Mouse (Mus musculus) neural tube, embryonic 10.5 days (tissue): Measurements from ENCODE around the gene Dync1li2.
A peak's percentile ranks its signal among the peaks of the same experiment; 100 is the strongest.

ENCODE experiments used
- DNase-seq: peaks from one replicate; pipeline ENCODE4 v3.0.0-alpha.2; 2017; ENCODE audit warnings: low spot score; ENCODE audit errors: extremely low spot score

Dync1li2 gene

GRCm38 (mm10) chr8:104383296-104383695, 59.6 kb downstream of the Dync1li2 start:
- DNase-seq: no peak

DNA sequence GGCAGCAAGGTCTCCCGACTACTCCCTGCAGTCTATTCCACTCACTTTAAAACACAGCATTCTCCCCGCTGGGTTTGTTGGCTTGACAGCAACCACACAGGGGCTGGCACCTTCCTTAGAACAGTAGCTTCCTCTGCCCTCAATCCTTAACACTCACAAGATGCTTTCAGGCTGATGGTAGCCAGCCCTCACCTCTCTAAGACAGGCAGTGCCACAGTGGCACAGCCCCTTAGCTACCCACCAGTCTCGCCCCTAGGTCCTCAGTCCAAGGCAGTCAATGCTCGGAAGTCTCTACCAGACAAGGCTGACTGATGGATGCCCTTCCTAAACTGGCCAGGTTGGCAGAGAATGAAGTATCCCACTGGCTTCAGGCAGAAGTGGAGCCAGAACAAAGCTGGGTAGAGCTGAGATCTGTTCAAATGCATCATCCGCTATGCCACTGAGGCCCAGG, 61.9 kb downstream of the Dync1li2 start:
- DNase-seq: no peak

DNA sequence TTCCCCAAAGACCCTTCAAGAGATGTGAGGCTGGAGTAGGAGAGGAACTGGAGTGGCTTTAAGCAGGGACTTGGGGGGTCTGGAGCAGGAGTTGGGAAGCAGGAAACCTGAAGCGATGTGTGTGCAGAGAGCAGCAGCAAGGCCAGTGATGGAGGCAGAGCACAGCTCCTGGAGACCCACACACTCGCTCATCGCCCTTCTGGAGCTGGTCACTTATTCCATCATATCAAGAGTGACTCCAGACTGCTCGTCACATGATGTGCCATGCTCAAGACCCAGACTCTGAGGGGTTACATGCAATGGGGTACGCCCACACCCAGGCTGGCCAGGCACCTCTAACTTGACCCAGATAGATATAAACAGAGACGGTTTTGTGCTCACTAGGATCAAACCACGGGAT, 62.6 kb downstream of the Dync1li2 start:
- DNase-seq: no peak

- peak; percentile 53 for DNase-seq
Observed at GRCm38 (mm10) chr8:104379301-104379836, 63.5 kb downstream of the Dync1li2 start.

DNA sequence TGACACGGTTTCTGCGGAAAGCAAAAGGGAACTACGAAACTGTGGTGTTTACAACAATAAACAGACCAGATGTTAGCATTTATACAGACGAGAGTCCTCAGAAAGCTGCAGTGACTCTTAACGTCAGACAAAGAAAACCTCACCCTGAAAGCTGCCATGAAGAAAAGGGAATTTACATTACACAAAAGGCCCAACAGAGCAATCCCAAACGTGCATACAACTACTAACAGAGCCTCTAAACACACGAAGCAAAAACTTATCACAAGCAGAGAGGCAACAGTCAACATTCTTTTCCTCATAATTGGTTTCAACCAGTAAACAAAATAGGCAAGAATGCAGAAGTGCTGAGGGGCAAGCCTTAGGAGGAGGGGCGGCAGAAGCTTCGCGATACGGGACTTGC, 66.2 kb downstream of the Dync1li2 start:
- DNase-seq: no peak

- no peak for DNase-seq
Observed at GRCm38 (mm10) chr8:104375959-104376358, 66.9 kb downstream of the Dync1li2 start.

DNA sequence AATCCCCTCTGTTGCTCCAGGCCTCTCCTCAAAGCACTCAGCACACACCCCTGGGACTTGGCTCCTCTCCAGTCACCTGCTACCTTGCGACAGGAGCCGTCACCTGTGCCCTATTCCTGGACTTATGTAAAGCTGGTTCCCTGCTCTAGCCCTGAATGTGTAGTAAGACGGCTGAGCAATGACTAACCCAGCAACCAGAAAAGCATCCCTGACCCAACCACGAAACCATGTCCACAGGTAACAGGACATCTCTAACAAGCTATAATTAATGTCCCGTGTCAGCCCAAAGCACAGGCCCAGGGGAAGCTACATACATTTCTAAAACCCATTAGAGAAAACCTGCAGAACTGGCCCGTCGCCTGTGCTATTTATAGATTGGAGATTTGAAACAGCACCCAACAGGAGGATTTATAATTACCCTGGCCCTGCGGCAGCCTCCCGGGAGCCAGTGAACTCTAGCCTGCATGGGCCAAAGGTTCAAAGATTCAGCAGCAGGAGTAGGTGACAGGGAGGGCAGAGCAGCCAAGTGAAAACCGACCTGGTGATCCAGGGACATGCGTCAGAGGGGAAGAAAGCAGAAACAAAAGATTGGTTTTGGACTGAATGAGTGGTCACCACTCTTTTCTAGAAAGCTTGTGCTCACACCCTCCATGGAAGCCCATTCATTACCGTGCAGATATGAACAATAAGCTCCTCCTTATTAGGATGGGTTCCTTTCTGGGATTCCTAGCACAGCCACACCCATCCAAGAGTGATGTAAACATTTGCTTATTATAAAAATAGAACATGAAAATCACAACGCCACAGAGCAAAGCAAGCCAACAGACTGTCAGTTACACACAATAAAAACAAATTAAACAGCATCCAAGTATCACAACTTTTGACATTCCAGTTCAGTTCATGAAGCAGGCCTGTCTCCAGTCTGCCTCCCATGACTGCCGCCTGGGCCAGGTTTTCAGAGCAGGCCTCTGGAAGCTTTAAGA, 67.7 kb downstream of the Dync1li2 start:
- no peak for DNase-seq

DNA sequence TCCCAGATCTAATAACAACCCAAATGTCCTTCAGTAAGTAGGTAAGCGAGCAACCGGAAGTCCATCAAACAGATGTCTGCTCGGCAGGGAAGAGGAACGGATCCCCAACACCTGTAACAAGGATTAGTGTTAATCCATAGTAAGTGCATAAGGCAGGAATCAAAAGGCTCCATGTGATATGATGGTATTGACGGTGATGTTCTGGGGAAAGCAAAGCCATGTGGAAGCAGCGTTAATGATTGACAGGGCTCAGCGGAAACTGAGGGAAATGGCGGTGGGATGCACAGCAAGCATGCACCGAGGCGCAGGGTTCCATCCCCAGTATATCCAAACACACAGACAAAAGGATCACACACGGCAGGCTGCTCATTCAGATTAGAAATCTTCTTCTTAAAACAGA, 68.6 kb downstream of the Dync1li2 start:
- DNase-seq: no peak

DNA sequence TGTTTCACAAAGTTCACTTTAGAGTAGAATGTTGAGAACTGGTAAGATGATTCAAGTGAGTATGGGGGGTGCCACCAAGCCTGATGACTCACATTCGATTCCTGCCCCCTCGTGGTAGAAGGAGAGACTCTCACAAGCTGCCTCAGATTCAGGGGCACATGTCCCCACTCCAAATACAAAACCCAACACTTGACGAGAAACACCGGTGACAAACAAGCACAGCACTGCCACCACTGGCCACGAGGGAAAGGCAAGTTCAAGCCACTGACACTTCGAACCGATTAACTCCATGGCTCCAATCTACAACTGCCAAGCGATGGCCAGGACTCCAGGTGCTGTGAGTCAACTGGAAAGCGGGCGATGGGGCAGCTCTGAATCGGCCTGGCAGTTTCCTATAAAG, 69.1 kb downstream of the Dync1li2 start:
- DNase-seq: no peak

DNA sequence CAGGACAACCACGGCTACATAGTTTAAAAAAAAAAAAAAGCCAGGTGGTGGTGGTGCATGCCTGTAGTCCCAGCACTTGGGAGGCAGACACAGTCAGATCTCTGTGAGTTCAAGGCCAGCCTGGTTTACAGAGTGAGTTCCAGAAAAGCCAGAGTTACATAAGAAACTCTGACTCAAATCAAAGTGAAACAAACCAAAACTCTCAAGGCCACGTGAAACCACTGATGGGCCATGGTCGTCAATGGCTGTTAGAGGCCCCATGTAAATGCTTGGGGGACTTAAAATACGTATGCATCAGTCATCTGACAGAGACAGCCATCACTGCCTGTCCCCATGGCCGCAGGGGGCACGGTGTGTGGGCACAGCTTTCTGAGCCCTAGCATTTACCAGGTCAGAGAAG, 71.7 kb downstream of the Dync1li2 start:
- no peak for DNase-seq

- DNase-seq: no peak
Observed at GRCm38 (mm10) chr8:104370071-104370470, 72.8 kb downstream of the Dync1li2 start.

DNA sequence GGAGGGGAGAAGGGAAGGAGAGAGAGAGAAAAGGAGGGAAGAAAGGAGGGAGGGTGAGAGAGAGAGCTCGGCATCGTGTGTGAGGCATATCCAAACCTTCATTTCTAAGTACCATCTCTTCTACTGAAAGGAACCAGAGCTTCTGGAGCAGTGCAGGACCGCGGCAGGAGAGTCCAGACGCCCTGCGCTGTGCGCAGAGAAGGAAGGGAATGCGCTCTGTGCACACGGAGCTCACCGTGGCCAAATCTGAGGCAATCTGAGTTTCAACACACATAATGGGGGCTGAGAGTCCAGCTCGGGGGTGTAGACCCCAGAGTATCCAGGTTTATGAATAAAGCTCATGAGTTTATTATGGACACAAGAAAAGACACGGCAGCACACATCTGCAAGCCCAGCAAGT, 73.3 kb downstream of the Dync1li2 start:
- DNase-seq: no peak
